Mouse (Mus musculus) MEL (cell line): Measurements from ENCODE around the gene Hoxb4. TPM values are rescaled to one million over a fixed set of nuclear protein-coding genes. Genes with fewer than 3 reads are reported as not detected.

Experiments
- DNase-seq: peaks from one replicate; pipeline ENCODE4 v3.0.0; 2011; ENCODE audit warnings: low read depth, low spot score
- H3K27ac ChIP-seq: 2 replicates; pipeline ENCODE4 v1.5.1; 2012; ENCODE audit warnings: low read depth, mild to moderate bottlenecking, control low read depth, low read length, moderate library complexity; ENCODE audit not compliant: control insufficient read depth
- H3K27me3 ChIP-seq, 2 experiments: fragments of 150-350 bp in 1 of 2; sonication (generic) in 1 of 2; 2 replicates each; pipeline ENCODE4 v1.6.1; 2012; ENCODE audit warnings: low read length in 2 of 2, mild to moderate bottlenecking in 2 of 2, improper control_type of control experiment in 1 of 2, moderate library complexity in 1 of 2; ENCODE audit not compliant: insufficient read depth in 2 of 2, control insufficient read depth in 1 of 2
- H3K36me3 ChIP-seq, 2 experiments: 2 replicates each; pipeline ENCODE4 v1.6.1; 2012 to 2014; ENCODE audit warnings: low read length in 2 of 2, improper control_type of control experiment in 1 of 2, inconsistent platforms in 1 of 2, mild to moderate bottlenecking in 1 of 2; ENCODE audit not compliant: insufficient read depth in 2 of 2, control insufficient read depth in 1 of 2
- H3K4me1 ChIP-seq, 2 experiments: fragments of 150-350 bp in 1 of 2; sonication (generic) in 1 of 2; 2 replicates each; pipeline ENCODE4 v1.6.1; 2012; ENCODE audit warnings: low read length in 2 of 2, improper control_type of control experiment in 1 of 2, mild to moderate bottlenecking in 1 of 2; ENCODE audit not compliant: insufficient read depth in 2 of 2, control insufficient read depth in 1 of 2
- H3K4me3 ChIP-seq, 2 experiments: fragments of 150-350 bp in 1 of 2; sonication (generic) in 1 of 2; 2 replicates each; pipeline ENCODE4 v1.5.1; 2012; ENCODE audit warnings: low read depth in 2 of 2, low read length in 2 of 2, mild to moderate bottlenecking in 2 of 2, moderate library complexity in 2 of 2, control low read depth in 1 of 2, improper control_type of control experiment in 1 of 2; ENCODE audit not compliant: control insufficient read depth in 1 of 2, insufficient read depth in 1 of 2
- H3K79me2 ChIP-seq: 2 replicates; pipeline ENCODE4 v1.6.1; 2012; ENCODE audit warnings: mild to moderate bottlenecking, low read length, moderate library complexity; ENCODE audit not compliant: control insufficient read depth, poor library complexity, insufficient read depth
- H3K9ac ChIP-seq: 2 replicates; pipeline ENCODE4 v1.6.1; 2012; ENCODE audit warnings: low read depth, mild to moderate bottlenecking, control low read depth, low read length, moderate library complexity; ENCODE audit not compliant: control insufficient read depth, poor library complexity, severe bottlenecking
- H3K9me3 ChIP-seq: fragments of 150-350 bp; sonication (generic); replicated peaks from 2 replicates; pipeline ENCODE4 v1.6.1; 2012; ENCODE audit warnings: mild to moderate bottlenecking, low read length, improper control_type of control experiment, moderate library complexity; ENCODE audit not compliant: insufficient read depth
- BHLHE40 ChIP-seq: IDR thresholded peaks from 2 replicates; pipeline ENCODE4 v1.6.1; 2012; ENCODE audit warnings: low read depth, mild to moderate bottlenecking, inconsistent platforms, low read length, improper control_type of control experiment, borderline replicate concordance
- E2F4 ChIP-seq: IDR thresholded peaks from 2 replicates; pipeline ENCODE4 v1.6.1; 2011; ENCODE audit warnings: low read depth, low read length, improper control_type of control experiment, borderline replicate concordance
- ETS1 ChIP-seq: IDR thresholded peaks from 2 replicates; pipeline ENCODE4 v1.6.1; 2012; ENCODE audit warnings: low read depth, mild to moderate bottlenecking, inconsistent platforms, low read length, improper control_type of control experiment, moderate library complexity
- HCFC1 ChIP-seq: IDR thresholded peaks from 2 replicates; pipeline ENCODE4 v1.6.1; 2012; ENCODE audit warnings: low read depth, mild to moderate bottlenecking, inconsistent platforms, low read length, improper control_type of control experiment, moderate library complexity
- JUND ChIP-seq: IDR thresholded peaks from 2 replicates; pipeline ENCODE4 v1.6.1; 2011; ENCODE audit warnings: low read depth, mild to moderate bottlenecking, improper control_type of control experiment, low read length
- MAX ChIP-seq: IDR thresholded peaks from 2 replicates; pipeline ENCODE4 v1.6.1; 2011; ENCODE audit warnings: low read length, improper control_type of control experiment
- MEF2A ChIP-seq: IDR thresholded peaks from 2 replicates; pipeline ENCODE4 v1.6.1; 2014; ENCODE audit warnings: low read depth, mild to moderate bottlenecking, inconsistent platforms, low read length, improper control_type of control experiment; ENCODE audit not compliant: poor library complexity, insufficient replicate concordance, severe bottlenecking; ENCODE audit errors: extremely low read depth
- MXI1 ChIP-seq: IDR thresholded peaks from 2 replicates; pipeline ENCODE4 v1.6.1; 2011; ENCODE audit warnings: mild to moderate bottlenecking, low read depth, low read length, improper control_type of control experiment
- POLR2AphosphoS2 ChIP-seq: IDR thresholded peaks from 2 replicates; pipeline ENCODE4 v1.6.1; 2011; ENCODE audit warnings: low read length, improper control_type of control experiment
- POLR2AphosphoS5 ChIP-seq: IDR thresholded peaks from 2 replicates; pipeline ENCODE4 v1.6.1; 2012; ENCODE audit warnings: low read depth, borderline replicate concordance, mild to moderate bottlenecking, inconsistent platforms, low read length, moderate library complexity, mixed read lengths
- RAD21 ChIP-seq: IDR thresholded peaks from 2 replicates; pipeline ENCODE4 v1.6.1; 2011; ENCODE audit warnings: mild to moderate bottlenecking, low read depth, low read length, improper control_type of control experiment
- RCOR1 ChIP-seq: IDR thresholded peaks from 2 replicates; pipeline ENCODE4 v1.6.1; 2012; ENCODE audit warnings: low read depth, mild to moderate bottlenecking, inconsistent platforms, low read length, improper control_type of control experiment
- SMC3 ChIP-seq: IDR thresholded peaks from 2 replicates; pipeline ENCODE4 v1.6.1; 2011; ENCODE audit warnings: low read depth, low read length, improper control_type of control experiment
- TBP ChIP-seq: IDR thresholded peaks from 2 replicates; pipeline ENCODE4 v1.8.0; 2011; ENCODE audit warnings: low read depth, low read length, improper control_type of control experiment
- USF1 ChIP-seq: IDR thresholded peaks from 2 replicates; pipeline ENCODE4 v1.6.1; 2014; ENCODE audit warnings: low read depth, mild to moderate bottlenecking, inconsistent platforms, low read length, improper control_type of control experiment, moderate library complexity
- USF2 ChIP-seq, 2 experiments: IDR thresholded peaks; 2 replicates each; pipeline ENCODE4 v1.6.1; 2011 to 2012; ENCODE audit warnings: improper control_type of control experiment in 2 of 2, low read length in 2 of 2, borderline replicate concordance in 1 of 2, inconsistent platforms in 1 of 2, low read depth in 1 of 2, mild to moderate bottlenecking in 1 of 2; ENCODE audit not compliant: insufficient read depth in 1 of 2
- ZMIZ1 ChIP-seq: IDR thresholded peaks from 2 replicates; pipeline ENCODE4 v1.6.1; 2012; ENCODE audit warnings: low read depth, mild to moderate bottlenecking, inconsistent platforms, low read length, improper control_type of control experiment, moderate library complexity
- ZNF384 ChIP-seq: IDR thresholded peaks from 2 replicates; pipeline ENCODE4 v1.6.1; 2012; ENCODE audit warnings: low read depth, mild to moderate bottlenecking, inconsistent platforms, low read length, improper control_type of control experiment
- polyA plus RNA-seq, 2 experiments: library from polyadenylated mRNA; stranded (reverse) in 1 of 2; unstranded in 1 of 2; fragments of >175 nt in 1 of 2; fragments of >200 nt in 1 of 2; gene quantifications; 2 replicates each; pipeline versions ENCODE4 v1.2.1 to v1.2.4; 2012; ENCODE audit warnings: low replicate concordance in 2 of 2, low read depth in 1 of 2; ENCODE audit not compliant: insufficient read length in 2 of 2, insufficient read depth in 1 of 2, missing spikeins in 1 of 2
- total RNA-seq: library from RNA; depleted of rRNA; stranded (reverse); fragments of 300-350 nt; gene quantifications from 2 replicates; pipeline ENCODE4 v1.2.3, GENCODE M21; 2012

Gene Hoxb4
- total and polyA plus RNA-seq, 3 experiments: not detected

- Histone ChIP-seq H3K27me3 (peaks cover 7 to 9% of the 10 kb centered on the region in 2 experiments), H3K9me3 (no peaks in the 10 kb centered on the region), H3K9ac (no peak overlapping the region), H3K27ac (no peak overlapping the region), H3K4me1 (no peaks in the 10 kb centered on the region), H3K36me3 (no peaks in the 10 kb centered on the region), H3K79me2 (no peaks in the 10 kb centered on the region), H3K4me3 (no peak overlapping the region)
- DNase-seq: no peak
- no peak for TF ChIP-seq JUND
- no peak for TF ChIP-seq POLR2AphosphoS5
- TF ChIP-seq E2F4: no peak
- no peak for TF ChIP-seq POLR2AphosphoS2
- TF ChIP-seq USF1: no peak
These were observed 9.7 kb downstream of the Hoxb4 start for GRCm38 (mm10) chr11:96327750-96328149.

DNA sequence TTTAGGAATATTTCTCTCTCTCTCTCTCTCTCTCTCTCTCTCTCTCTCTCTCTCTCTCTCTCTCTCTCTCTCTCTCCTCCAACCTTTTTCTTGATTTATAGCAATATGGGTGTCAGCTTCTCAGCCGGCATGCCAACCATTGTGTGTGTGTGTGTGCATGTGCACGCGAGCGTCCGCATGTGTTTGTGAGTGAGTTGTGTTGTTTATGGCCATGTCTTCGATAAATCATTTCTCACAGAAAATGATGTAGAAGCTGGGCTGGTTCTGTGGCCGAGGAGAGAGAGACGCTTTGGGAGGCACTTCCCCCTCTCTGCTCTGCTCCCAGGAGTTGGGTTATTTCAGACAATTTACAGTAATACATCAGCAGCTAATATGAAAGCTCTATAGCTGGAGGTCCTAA lies 10.5 kb downstream of the Hoxb4 start:
- no peak for TF ChIP-seq E2F4
- TF ChIP-seq RAD21: no peak
- no peak for TF ChIP-seq ZNF384
- TF ChIP-seq ZMIZ1: no peak
- TF ChIP-seq RCOR1: no peak
- TF ChIP-seq MEF2A: no peak
- no peak for TF ChIP-seq ETS1
- TF ChIP-seq SMC3: no peak
- no peak for TF ChIP-seq POLR2AphosphoS2
- no peak for TF ChIP-seq BHLHE40
- TF ChIP-seq TBP: no peak
- no peak for TF ChIP-seq JUND
- TF ChIP-seq MAX: no peak
- TF ChIP-seq USF2 (IDR thresholded peaks at IDR 0.05; ENCODE audit: borderline replicate concordance in 1 of 2, insufficient read depth in 1 of 2, low read depth in 1 of 2, low read length in 2 of 2): no peak
- TF ChIP-seq MXI1: no peak
- TF ChIP-seq HCFC1: no peak
- DNase-seq: no peak
- H3K36me3 ChIP-seq: no peaks in the 10 kb centered on the region
- no peaks in the 10 kb centered on the region for H3K4me1 ChIP-seq
- H3K9me3 ChIP-seq: no peaks in the 10 kb centered on the region
- H3K79me2 ChIP-seq: no peaks in the 10 kb centered on the region
- H3K27me3 ChIP-seq: peaks cover 5 to 9% of the 10 kb centered on the region in 2 experiments; a peak in 3 of 4 replicates
- no peak overlapping the region for H3K9ac ChIP-seq
- H3K4me3 ChIP-seq: no peak overlapping the region
- H3K27ac ChIP-seq: no peak overlapping the region
